Mouse (Mus musculus) ES-Bruce4 (cell line): ENCODE results near the gene Bpifb1.

Source experiments
- CTCF ChIP-seq: IDR thresholded peaks from one replicate; pipeline ENCODE4 v1.8.1; 2011; ENCODE audit warnings: low read depth, low read length
- POLR2A ChIP-seq: IDR thresholded peaks from one replicate; pipeline ENCODE4 v1.8.1; 2011; ENCODE audit warnings: low read length; ENCODE audit not compliant: insufficient read depth

- TF ChIP-seq POLR2A: no peak
- TF ChIP-seq CTCF: no peak
Observed at GRCm38 (mm10) chr2:154223265-154223916, 32.8 kb downstream of the Bpifb1 start, which contains the start of gene Bpifb5.
